Mouse (Mus musculus): ENCODE measurements at regions not wholly inside any gene's neighbourhood (a gene's known extent, or its start where the extent isn't known, plus 50 kb on each side); places are given as distances from the start of the nearest gene placed in this dataset.

DNA sequence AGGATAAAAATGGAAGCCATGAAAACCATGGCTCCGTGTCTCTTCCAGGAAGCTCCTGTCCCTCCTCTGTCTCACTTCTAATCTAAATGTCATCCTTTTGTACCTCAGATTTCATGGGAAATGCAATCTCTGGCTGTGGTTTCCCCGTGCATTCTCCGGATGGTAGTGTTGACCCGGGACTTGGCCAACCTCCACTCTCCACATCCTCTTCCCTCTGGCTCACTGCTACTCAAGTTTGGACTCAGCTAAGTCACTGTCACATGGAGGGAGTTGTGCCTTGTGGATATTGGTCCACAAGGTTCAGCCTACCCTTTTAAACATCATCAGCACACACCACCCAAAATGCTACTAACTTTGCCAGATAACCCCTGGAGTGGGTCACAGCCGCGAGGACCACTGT is 226.4 kb downstream of the Irs2 start:
- no peak for TF ChIP-seq CTCF (IDR thresholded peaks at IDR 0.05; ENCODE audit: insufficient read depth, low read depth, low read length)
- TF ChIP-seq POLR2A (IDR thresholded peaks at IDR 0.05; ENCODE audit: insufficient read depth, low read depth, low read length), result no peak
